Mouse (Mus musculus): ENCODE results near the gene Il1rl2.

Il1rl2 gene

DNA sequence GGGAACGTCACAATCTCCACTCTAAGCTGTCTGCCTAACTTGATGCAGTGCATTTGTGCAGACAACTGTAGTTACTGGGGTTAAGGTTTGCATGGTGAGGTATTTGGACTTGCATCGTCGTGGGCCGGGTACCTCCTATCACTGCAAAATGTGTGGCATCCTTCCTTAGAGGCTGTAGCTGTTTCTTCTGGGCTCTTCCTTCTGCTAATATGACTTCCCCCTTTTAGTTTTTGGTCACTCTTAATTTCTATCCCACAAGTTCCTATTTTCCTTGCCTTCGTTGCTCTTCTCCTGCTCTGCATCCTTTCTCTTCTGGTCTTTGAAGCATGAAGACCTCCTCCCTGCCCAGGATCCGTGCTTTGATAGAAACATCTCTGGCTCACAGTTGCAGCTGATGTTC is 68.1 kb downstream of the Il1rl2 start:
- no peak for TF ChIP-seq GATA4 (IDR thresholded peaks at IDR 0.05; ENCODE audit: insufficient replicate concordance, low read length)

DNA sequence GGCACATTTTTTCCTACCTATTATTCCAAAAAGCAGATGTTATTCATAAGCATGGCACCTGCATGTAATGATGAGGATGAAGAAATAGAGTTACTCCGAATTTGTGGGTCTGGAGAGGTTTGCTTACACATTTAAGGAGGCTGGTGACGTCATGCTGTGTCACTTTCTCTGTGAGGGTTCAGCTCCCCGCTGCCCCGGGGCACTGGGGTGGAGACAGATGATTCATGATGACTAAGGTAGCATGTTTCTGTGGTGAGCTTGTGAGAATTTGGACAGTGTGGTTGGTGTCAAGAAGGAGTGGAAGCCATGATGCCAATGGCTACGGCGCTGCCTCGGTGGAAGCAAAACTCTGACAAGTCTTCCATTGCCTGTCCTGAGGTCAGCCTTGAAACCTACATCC is 68.8 kb downstream of the Il1rl2 start:
- TF ChIP-seq GATA4 (IDR thresholded peaks at IDR 0.05; ENCODE audit: insufficient replicate concordance, low read length) = no peak

DNA sequence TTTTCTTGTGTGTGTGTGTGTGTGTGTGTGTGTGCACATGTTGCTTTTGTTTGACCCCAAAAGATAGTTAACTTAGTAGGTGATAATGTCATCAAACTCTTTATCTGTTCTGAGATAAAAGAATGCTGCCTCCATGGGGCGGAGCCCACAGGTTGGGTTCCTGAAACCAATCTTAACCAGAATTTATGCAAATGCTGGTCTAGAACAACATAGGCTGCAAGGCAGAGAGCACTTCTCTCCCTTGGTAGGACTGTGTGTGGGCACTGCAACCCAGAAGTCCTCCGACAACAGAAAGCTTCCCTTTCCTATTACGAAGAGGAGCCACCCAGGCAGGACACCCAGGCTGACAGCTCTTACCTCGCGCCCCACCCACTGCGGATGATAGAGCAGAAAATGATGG is 75.2 kb downstream of the Il1rl2 start:
- TF ChIP-seq GATA4 (IDR thresholded peaks at IDR 0.05; ENCODE audit: insufficient replicate concordance, low read length) = no peak

DNA sequence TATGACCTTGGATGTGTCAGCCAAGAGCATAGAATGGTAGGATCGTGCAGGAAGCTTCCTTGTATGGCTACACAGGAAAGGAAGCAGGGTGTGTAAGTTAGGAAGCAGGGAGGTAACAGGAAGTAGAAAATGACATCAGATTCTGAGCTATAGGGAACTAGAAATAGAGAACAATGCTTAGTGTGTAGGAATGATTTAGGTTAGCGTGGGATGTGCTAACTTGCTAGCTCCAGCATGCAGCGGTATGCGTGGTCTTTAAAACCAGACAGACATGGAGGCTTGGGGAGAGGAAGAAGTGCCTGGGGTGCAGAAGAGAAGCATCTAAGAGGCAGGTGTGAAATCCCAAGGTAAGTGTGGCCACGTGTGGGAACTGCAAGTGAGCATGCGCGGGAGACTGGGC is 80.3 kb downstream of the Il1rl2 start:
- TF ChIP-seq GATA4 (IDR thresholded peaks at IDR 0.05; ENCODE audit: insufficient replicate concordance, low read length) = no peak

DNA sequence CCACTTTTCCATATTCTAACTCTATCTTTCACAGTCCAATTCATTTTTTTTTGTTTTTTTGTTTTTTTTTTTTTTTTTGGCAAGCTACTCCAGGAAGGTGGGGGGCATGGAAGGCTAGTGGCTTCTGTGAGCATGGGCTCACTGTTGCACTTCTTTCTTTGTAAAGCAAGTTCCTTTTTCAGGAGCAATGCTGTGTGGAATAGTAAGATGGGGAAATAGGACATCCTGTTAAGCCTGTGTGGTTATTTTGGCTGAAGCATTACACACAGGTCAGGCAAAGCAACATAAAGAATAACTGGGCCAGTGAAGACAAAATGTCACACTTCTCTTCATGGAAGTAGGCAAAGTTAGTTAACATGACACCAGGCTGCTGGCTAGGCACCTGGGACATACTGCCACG is 85.5 kb downstream of the Il1rl2 start:
- no peak for TF ChIP-seq GATA4 (IDR thresholded peaks at IDR 0.05; ENCODE audit: insufficient replicate concordance, low read length)

DNA sequence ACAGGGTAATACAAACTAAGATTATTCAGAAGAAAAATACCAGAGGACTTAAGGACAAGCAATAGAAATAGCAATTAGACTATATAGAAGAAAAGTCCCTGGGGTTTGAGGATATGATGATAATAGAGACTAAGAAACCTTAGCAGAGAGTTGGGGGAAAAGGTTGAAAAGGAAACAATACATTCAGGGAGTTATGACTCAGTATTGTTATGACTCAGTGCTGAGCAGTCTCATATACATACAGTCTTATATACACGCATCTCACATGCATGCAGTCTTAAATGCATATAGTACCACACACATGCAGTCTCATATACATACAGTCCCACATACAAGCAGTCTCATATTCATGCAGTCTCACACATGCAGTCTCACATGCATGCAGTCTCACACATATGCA is 88.6 kb downstream of the Il1rl2 start:
- no peak for TF ChIP-seq GATA4 (IDR thresholded peaks at IDR 0.05; ENCODE audit: insufficient replicate concordance, low read length)

DNA sequence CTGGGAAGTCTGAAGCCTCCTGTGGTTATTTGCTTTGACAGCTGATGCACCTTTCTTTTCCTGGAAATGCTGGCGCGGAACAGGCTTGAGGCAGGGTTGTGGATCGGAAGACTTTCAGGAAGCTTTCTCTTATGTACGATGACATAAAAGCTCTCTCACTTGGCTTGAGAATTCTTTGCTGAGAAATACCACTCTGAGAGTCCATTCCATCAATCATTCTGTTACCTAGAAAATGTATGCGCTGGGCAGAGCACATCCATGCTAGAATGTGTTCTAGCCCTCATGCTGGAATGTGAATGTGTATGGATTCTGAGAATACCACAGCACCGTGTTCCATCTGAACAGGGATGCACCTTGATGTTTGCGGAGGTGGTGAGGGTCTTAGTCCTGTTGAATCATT is 89.9 kb downstream of the Il1rl2 start:
- TF ChIP-seq GATA4 (IDR thresholded peaks at IDR 0.05; ENCODE audit: insufficient replicate concordance, low read length) = no peak

DNA sequence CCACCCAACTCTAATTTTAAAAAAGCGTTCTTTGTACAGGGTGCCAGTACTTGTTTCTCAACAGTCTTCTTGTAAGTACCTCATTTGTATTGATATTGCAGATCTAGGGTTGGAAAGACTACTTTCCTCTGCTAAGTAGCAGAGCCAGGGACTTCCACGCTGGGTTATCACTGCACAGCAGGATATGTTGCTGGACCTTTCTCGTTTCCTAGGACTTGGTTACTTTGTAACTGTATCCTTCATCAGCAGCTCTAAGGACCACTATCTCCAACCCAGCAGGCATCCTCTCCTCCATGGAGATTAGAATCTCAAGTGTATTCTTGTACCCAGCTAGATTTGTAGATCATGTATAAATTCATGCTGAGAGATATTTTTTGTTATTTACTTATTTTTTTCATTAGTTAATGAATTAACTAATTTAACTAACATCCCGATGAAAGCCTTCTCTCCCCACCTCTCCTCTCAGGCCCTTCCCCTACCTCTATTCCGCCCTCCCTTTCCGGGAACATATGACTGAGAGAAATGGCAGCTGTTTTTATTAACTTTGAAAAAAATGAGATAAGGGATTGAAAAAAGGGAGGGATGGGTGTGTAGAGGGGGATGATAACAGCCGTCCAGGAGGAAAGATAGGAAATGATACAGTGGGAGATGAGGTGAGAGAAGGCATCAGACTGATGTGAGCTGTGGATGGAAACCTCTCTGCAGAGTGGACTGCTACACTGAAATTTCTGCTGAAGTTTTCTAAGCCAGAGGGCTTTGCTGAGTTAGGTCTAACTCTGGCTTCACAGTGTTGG is 90.7 kb downstream of the Il1rl2 start:
- TF ChIP-seq GATA4 (IDR thresholded peaks at IDR 0.05; ENCODE audit: insufficient replicate concordance, low read length) = no peak

DNA sequence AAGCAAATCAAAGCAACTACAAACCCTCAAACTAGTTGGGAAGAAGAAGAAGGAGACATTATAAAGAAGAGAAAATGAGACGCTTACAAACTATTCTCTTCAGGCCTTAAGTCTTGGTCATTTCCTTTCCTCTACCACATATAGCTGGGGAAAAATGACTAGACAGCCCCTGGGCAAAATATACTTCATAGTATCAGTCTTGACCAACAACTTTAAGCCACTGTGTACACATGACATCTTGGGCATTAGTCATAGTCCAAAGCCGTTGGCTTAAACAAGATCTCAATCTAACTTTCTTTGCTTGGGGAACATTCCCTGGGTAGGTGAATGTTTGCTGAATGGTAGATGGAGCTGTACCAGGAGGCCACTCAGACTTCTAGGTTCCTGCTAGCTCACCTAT is 92.6 kb downstream of the Il1rl2 start:
- no peak for TF ChIP-seq GATA4 (IDR thresholded peaks at IDR 0.05; ENCODE audit: insufficient replicate concordance, low read length)
